Mouse (Mus musculus) MEL (cell line): Measurements from ENCODE around the gene Gm5431.

Experiments used
- CHD2 ChIP-seq: IDR thresholded peaks from 2 replicates; pipeline ENCODE4 v1.6.1; 2011; ENCODE audit warnings: low read length, improper control_type of control experiment
- CTCF ChIP-seq, 3 experiments: IDR thresholded peaks in 2 of 3; conservative IDR thresholded peaks in 1 of 3; 2 replicates each; pipeline ENCODE4 v1.5.1; 2011 to 2012; ENCODE audit warnings: low read length in 3 of 3, low read depth in 2 of 3, mild to moderate bottlenecking in 2 of 3, improper control_type of control experiment in 1 of 3, inconsistent platforms in 1 of 3, mixed read lengths in 1 of 3, moderate library complexity in 1 of 3; ENCODE audit not compliant: control insufficient read depth in 1 of 3, insufficient read depth in 1 of 3, poor library complexity in 1 of 3, severe bottlenecking in 1 of 3
- GABPA ChIP-seq: IDR thresholded peaks from 2 replicates; pipeline ENCODE4 v1.6.1; 2012; ENCODE audit warnings: low read depth, mild to moderate bottlenecking, inconsistent platforms, low read length, improper control_type of control experiment, moderate library complexity
- GATA1 ChIP-seq: IDR thresholded peaks from 2 replicates; pipeline ENCODE4 v1.6.1; 2011; ENCODE audit warnings: low read depth, low read length, improper control_type of control experiment
- JUND ChIP-seq: IDR thresholded peaks from 2 replicates; pipeline ENCODE4 v1.6.1; 2011; ENCODE audit warnings: low read depth, mild to moderate bottlenecking, improper control_type of control experiment, low read length
- MAX ChIP-seq: IDR thresholded peaks from 2 replicates; pipeline ENCODE4 v1.6.1; 2011; ENCODE audit warnings: low read length, improper control_type of control experiment
- MYC ChIP-seq: IDR thresholded peaks from 2 replicates; pipeline ENCODE4 v1.6.1; 2011; ENCODE audit warnings: low read depth, mild to moderate bottlenecking, low read length, improper control_type of control experiment, moderate library complexity
- POLR2A ChIP-seq, 2 experiments: IDR thresholded peaks; 2 replicates each; pipeline ENCODE4 v1.6.1; 2011 to 2012; ENCODE audit warnings: low read length in 2 of 2, mild to moderate bottlenecking in 2 of 2, control low read depth in 1 of 2, improper control_type of control experiment in 1 of 2, low read depth in 1 of 2, moderate library complexity in 1 of 2; ENCODE audit not compliant: control insufficient read depth in 1 of 2, insufficient read depth in 1 of 2, poor library complexity in 1 of 2
- SIN3A ChIP-seq: IDR thresholded peaks from 2 replicates; pipeline ENCODE4 v1.6.1; 2012; ENCODE audit warnings: low read length, improper control_type of control experiment, inconsistent platforms
- TAL1 ChIP-seq: IDR thresholded peaks from 2 replicates; pipeline ENCODE4 v1.6.1; 2012; ENCODE audit warnings: mild to moderate bottlenecking, inconsistent platforms, low read length, moderate library complexity, mixed read lengths
- ZNF384 ChIP-seq: IDR thresholded peaks from 2 replicates; pipeline ENCODE4 v1.6.1; 2012; ENCODE audit warnings: low read depth, mild to moderate bottlenecking, inconsistent platforms, low read length, improper control_type of control experiment

- no peak for TF ChIP-seq MAX
- no peak for TF ChIP-seq TAL1
- no peak for TF ChIP-seq ZNF384
- no peak for TF ChIP-seq POLR2A (IDR thresholded peaks at IDR 0.05; ENCODE audit: control insufficient read depth in 1 of 2, insufficient read depth in 1 of 2, low read depth in 1 of 2, low read length in 2 of 2, poor library complexity in 1 of 2)
- TF ChIP-seq CHD2: no peak
- TF ChIP-seq CTCF (IDR thresholded peaks at IDR 0.05 in 2 of 3, conservative IDR thresholded peaks at IDR 0.05 in 1 of 3; ENCODE audit: control insufficient read depth in 1 of 3, insufficient read depth in 1 of 3, low read depth in 2 of 3, low read length in 3 of 3, poor library complexity in 1 of 3, severe bottlenecking in 1 of 3): no peak
- TF ChIP-seq GATA1: no peak
- TF ChIP-seq JUND: no peak
- TF ChIP-seq SIN3A: no peak
- no peak for TF ChIP-seq MYC
- no peak for TF ChIP-seq GABPA
Observed at GRCm38 (mm10) chr11:48842378-48842792, 59.6 kb downstream of the Gm5431 start.
